Mouse (Mus musculus): ENCODE measurements around the gene Vdr. TPM values are rescaled to one million over a fixed set of nuclear protein-coding genes. Genes with fewer than 3 reads are reported as not detected.

Vdr gene
- polyA plus RNA-seq, 1 experiment from 2014 or later = 6.5 TPM

- no peak for TF ChIP-seq CTCF (IDR thresholded peaks at IDR 0.05; ENCODE audit: low read depth)
- Histone ChIP-seq H3K4me1 (replicated peaks; ENCODE audit: control insufficient read depth, insufficient read depth, low read length) (no peaks in the 10 kb centered on the region), H3K4me3 (ENCODE audit: low read depth, low read length) (no peak overlapping the region), H3K4me2 (replicated peaks; ENCODE audit: low read depth) (no peak overlapping the region), H3K9ac (ENCODE audit: low read depth, low read length) (no peak overlapping the region), H3K27ac (ENCODE audit: low read depth, low read length) (no peak overlapping the region), H3K9me3 (ENCODE audit: control insufficient read depth) (peaks cover 8% of the 10 kb centered on the region; the same call in 1 of the 2 replicates), H3K36me3 (ENCODE audit: control insufficient read depth, insufficient read depth) (peaks cover 19% of the 10 kb centered on the region), H3K27me3 (replicated peaks; ENCODE audit: control insufficient read depth, insufficient read depth, low read length) (no peaks in the 10 kb centered on the region)
- WGBS = 77% methylated on average over 18 of the region's 18 CpGs
- ATAC-seq = no peak
These were observed 46.9 kb downstream of the Vdr start for GRCm38 (mm10) chr15:97863494-97863881.

- Histone ChIP-seq H3K36me3 (ENCODE audit: control insufficient read depth, insufficient read depth) (peaks cover 19% of the 10 kb centered on the region), H3K4me1 (replicated peaks; ENCODE audit: control insufficient read depth, insufficient read depth, low read length) (no peaks in the 10 kb centered on the region), H3K4me2 (replicated peaks; ENCODE audit: low read depth) (no peak overlapping the region), H3K9me3 (ENCODE audit: control insufficient read depth) (peaks cover 8% of the 10 kb centered on the region; the same call in 1 of the 2 replicates), H3K27ac (ENCODE audit: low read depth, low read length) (no peak overlapping the region), H3K27me3 (replicated peaks; ENCODE audit: control insufficient read depth, insufficient read depth, low read length) (no peaks in the 10 kb centered on the region), H3K9ac (ENCODE audit: low read depth, low read length) (no peak overlapping the region), H3K4me3 (ENCODE audit: low read depth, low read length) (no peak overlapping the region)
- WGBS = 37% methylated on average over 14 of the region's 14 CpGs
- no peak for TF ChIP-seq CTCF (IDR thresholded peaks at IDR 0.05; ENCODE audit: low read depth)
- no peak for ATAC-seq
These were observed 47.4 kb downstream of the Vdr start for GRCm38 (mm10) chr15:97862881-97863493.

- H3K27ac ChIP-seq (ENCODE audit: low read depth, low read length) = no peak overlapping the region
- ATAC-seq = no peak
- 79% methylated on average over 3 of the region's 3 CpGs for WGBS
- no peak for TF ChIP-seq CTCF (IDR thresholded peaks at IDR 0.05; ENCODE audit: low read depth)
- H3K4me1 ChIP-seq (replicated peaks; ENCODE audit: control insufficient read depth, insufficient read depth, low read length) = no peaks in the 10 kb centered on the region
- H3K4me3 ChIP-seq (ENCODE audit: low read depth, low read length) = no peak overlapping the region
- H3K36me3 ChIP-seq (ENCODE audit: control insufficient read depth, insufficient read depth) = peaks cover 7% of the 10 kb centered on the region; the same call in 1 of the 2 replicates
- no peaks in the 10 kb centered on the region for H3K9me3 ChIP-seq (ENCODE audit: control insufficient read depth)
- no peak overlapping the region for H3K4me2 ChIP-seq (replicated peaks; ENCODE audit: low read depth)
- no peaks in the 10 kb centered on the region for H3K27me3 ChIP-seq (replicated peaks; ENCODE audit: control insufficient read depth, insufficient read depth, low read length)
- H3K9ac ChIP-seq (ENCODE audit: low read depth, low read length) = no peak overlapping the region
These were observed 50.1 kb downstream of the Vdr start for GRCm38 (mm10) chr15:97860353-97860752.

DNA sequence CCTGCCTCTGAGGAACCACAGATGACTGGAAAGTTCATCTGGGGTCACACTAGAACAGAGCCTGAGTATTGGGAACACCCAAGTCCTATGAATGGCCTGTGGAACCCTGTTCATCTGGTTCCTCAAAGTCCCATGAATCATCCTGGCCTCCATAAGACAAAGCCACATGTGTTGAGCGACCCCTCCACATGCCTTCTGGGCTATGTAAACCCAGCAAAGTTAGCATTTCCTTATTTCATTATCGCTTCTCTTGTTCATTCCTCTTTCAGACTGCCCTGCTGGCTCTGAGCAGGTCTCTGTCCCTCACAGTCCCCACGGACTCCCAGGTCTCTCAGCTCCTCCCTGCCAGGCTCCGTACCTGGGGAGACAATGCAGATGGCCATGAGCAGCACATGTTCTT, 52.0 kb downstream of the Vdr start:
- H3K4me3 ChIP-seq (ENCODE audit: low read depth, low read length) = no peak overlapping the region
- no peak for TF ChIP-seq CTCF (IDR thresholded peaks at IDR 0.05; ENCODE audit: low read depth)
- H3K36me3 ChIP-seq (ENCODE audit: control insufficient read depth, insufficient read depth) = peaks cover 7% of the 10 kb centered on the region; the same call in 1 of the 2 replicates
- no peak overlapping the region for H3K4me2 ChIP-seq (replicated peaks; ENCODE audit: low read depth)
- no peaks in the 10 kb centered on the region for H3K4me1 ChIP-seq (replicated peaks; ENCODE audit: control insufficient read depth, insufficient read depth, low read length)
- no peaks in the 10 kb centered on the region for H3K27me3 ChIP-seq (replicated peaks; ENCODE audit: control insufficient read depth, insufficient read depth, low read length)
- H3K9ac ChIP-seq (ENCODE audit: low read depth, low read length) = no peak overlapping the region
- ATAC-seq = no peak
- no peaks in the 10 kb centered on the region for H3K9me3 ChIP-seq (ENCODE audit: control insufficient read depth)
- WGBS = 83% methylated on average over 4 of the region's 4 CpGs
- H3K27ac ChIP-seq (ENCODE audit: low read depth, low read length) = no peak overlapping the region

- WGBS = 53% methylated on average over 6 of the region's 6 CpGs
- no peak for TF ChIP-seq CTCF (IDR thresholded peaks at IDR 0.05; ENCODE audit: low read depth)
- Histone ChIP-seq H3K4me1 (replicated peaks; ENCODE audit: control insufficient read depth, insufficient read depth, low read length) (no peaks in the 10 kb centered on the region), H3K9ac (ENCODE audit: low read depth, low read length) (no peak overlapping the region), H3K36me3 (ENCODE audit: control insufficient read depth, insufficient read depth) (peaks cover 7% of the 10 kb centered on the region; the same call in 1 of the 2 replicates), H3K9me3 (ENCODE audit: control insufficient read depth) (no peaks in the 10 kb centered on the region), H3K4me3 (ENCODE audit: low read depth, low read length) (no peak overlapping the region), H3K27me3 (replicated peaks; ENCODE audit: control insufficient read depth, insufficient read depth, low read length) (no peaks in the 10 kb centered on the region), H3K27ac (ENCODE audit: low read depth, low read length) (no peak overlapping the region), H3K4me2 (replicated peaks; ENCODE audit: low read depth) (no peak overlapping the region)
- no peak for ATAC-seq
These were observed 55.9 kb downstream of the Vdr start for GRCm38 (mm10) chr15:97854551-97854950.

DNA sequence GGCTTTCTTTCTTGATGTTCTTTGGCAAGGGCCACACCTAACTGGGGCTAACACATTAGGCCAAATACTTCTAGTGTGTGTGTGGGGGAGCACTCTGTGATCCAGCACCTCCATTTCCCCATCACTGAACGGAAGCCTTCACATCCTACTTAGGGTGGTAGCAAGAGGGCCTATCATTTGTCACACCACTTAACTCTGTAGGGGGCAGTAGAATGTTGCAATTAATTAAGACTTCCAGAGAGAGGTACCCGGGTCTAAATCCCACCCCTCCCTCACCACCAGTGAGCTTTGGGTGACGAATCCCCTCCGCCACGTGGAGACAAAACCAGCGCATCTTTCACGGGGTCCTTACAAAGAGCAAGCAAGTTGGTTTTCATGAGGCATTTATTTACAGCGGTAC, 56.4 kb downstream of the Vdr start:
- Histone ChIP-seq H3K4me2 (replicated peaks; ENCODE audit: low read depth) (no peak overlapping the region), H3K27ac (ENCODE audit: low read depth, low read length) (no peak overlapping the region), H3K9ac (ENCODE audit: low read depth, low read length) (no peak overlapping the region), H3K4me3 (ENCODE audit: low read depth, low read length) (no peak overlapping the region), H3K36me3 (ENCODE audit: control insufficient read depth, insufficient read depth) (peaks cover 7% of the 10 kb centered on the region; the same call in 1 of the 2 replicates), H3K4me1 (replicated peaks; ENCODE audit: control insufficient read depth, insufficient read depth, low read length) (no peaks in the 10 kb centered on the region), H3K27me3 (replicated peaks; ENCODE audit: control insufficient read depth, insufficient read depth, low read length) (no peaks in the 10 kb centered on the region), H3K9me3 (ENCODE audit: control insufficient read depth) (no peaks in the 10 kb centered on the region)
- TF ChIP-seq CTCF (IDR thresholded peaks at IDR 0.05; ENCODE audit: low read depth) = peak; percentile 41
- no peak for ATAC-seq
- WGBS = 47% methylated on average over 8 of the region's 8 CpGs

Measured in intestine, postnatal 0 days (tissue).